Mouse (Mus musculus) CH12.LX (cell line): ENCODE data around the gene Hist1h2be.

Experiments
- CTCF ChIP-seq, 2 experiments: IDR thresholded peaks in 1 of 2; conservative IDR thresholded peaks in 1 of 2; 2 replicates each; pipeline ENCODE4 v1.5.1; 2011 to 2012; ENCODE audit warnings: low read depth in 2 of 2, low read length in 2 of 2, improper control_type of control experiment in 1 of 2, inconsistent platforms in 1 of 2, mild to moderate bottlenecking in 1 of 2, moderate library complexity in 1 of 2
- EP300 ChIP-seq: IDR thresholded peaks from 2 replicates; pipeline ENCODE4 v1.6.1; 2011; ENCODE audit warnings: low read length, improper control_type of control experiment
- HCFC1 ChIP-seq: IDR thresholded peaks from 2 replicates; pipeline ENCODE4 v1.6.1; 2012; ENCODE audit warnings: low read depth, mild to moderate bottlenecking, inconsistent platforms, low read length, improper control_type of control experiment
- MAZ ChIP-seq: IDR thresholded peaks from 2 replicates; pipeline ENCODE4 v1.6.1; 2012; ENCODE audit warnings: low read depth, mild to moderate bottlenecking, inconsistent platforms, low read length, improper control_type of control experiment, moderate library complexity
- MXI1 ChIP-seq: IDR thresholded peaks from 2 replicates; pipeline ENCODE4 v1.6.1; 2011; ENCODE audit warnings: mild to moderate bottlenecking, low read depth, low read length, improper control_type of control experiment
- NELFE ChIP-seq: IDR thresholded peaks from 2 replicates; pipeline ENCODE4 v1.6.1; 2011; ENCODE audit warnings: low read depth, low read length, improper control_type of control experiment
- POLR2A ChIP-seq: IDR thresholded peaks from 2 replicates; pipeline ENCODE4 v1.6.1; 2011; ENCODE audit warnings: low read depth, mild to moderate bottlenecking, improper control_type of control experiment, low read length
- SIN3A ChIP-seq: IDR thresholded peaks from 2 replicates; pipeline ENCODE4 v1.6.1; 2012; ENCODE audit warnings: low read length, improper control_type of control experiment, inconsistent platforms
- USF2 ChIP-seq: conservative IDR thresholded peaks from 2 replicates; pipeline ENCODE4 v1.6.1; 2011; ENCODE audit warnings: low read depth, low read length, improper control_type of control experiment
- ZC3H11A ChIP-seq: IDR thresholded peaks from 2 replicates; pipeline ENCODE4 v1.6.1; 2012; ENCODE audit warnings: low read depth, mild to moderate bottlenecking, inconsistent platforms, low read length, improper control_type of control experiment
- ZKSCAN1 ChIP-seq: IDR thresholded peaks from 2 replicates; pipeline ENCODE4 v1.6.1; 2012; ENCODE audit warnings: low read depth, inconsistent platforms, low read length, improper control_type of control experiment, borderline replicate concordance
- ZMIZ1 ChIP-seq: IDR thresholded peaks from 2 replicates; pipeline ENCODE4 v1.6.1; 2012; ENCODE audit warnings: low read depth, mild to moderate bottlenecking, inconsistent platforms, low read length, improper control_type of control experiment

GRCm38 (mm10) chr13:23593051-23593770, 27.7 kb downstream of the Hist1h2be start:
- TF ChIP-seq SIN3A (no peak), NELFE (no peak), ZC3H11A (no peak), EP300 (no peak), HCFC1 (no peak), USF2 (no peak), MAZ (no peak), CTCF (conservative IDR thresholded peaks at IDR 0.05 in 1 of 2, IDR thresholded peaks at IDR 0.05 in 1 of 2; ENCODE audit: low read depth in 2 of 2, low read length in 2 of 2) (no peak), POLR2A (no peak), ZMIZ1 (no peak), ZKSCAN1 (no peak), MXI1 (no peak)
